Mouse (Mus musculus): ENCODE data around the gene Asic1. TPM values are rescaled to one million over a fixed set of nuclear protein-coding genes. Genes with fewer than 3 reads are reported as not detected.
"Not testable (repeated sequence)": the region's sequence is repeated elsewhere in the genome, so short reads cannot be mapped to it uniquely, and the experiment has no call there.

The Asic1 gene
- polyA plus RNA-seq, 1 experiment from 2014 or later: 1.5 TPM

DNA sequence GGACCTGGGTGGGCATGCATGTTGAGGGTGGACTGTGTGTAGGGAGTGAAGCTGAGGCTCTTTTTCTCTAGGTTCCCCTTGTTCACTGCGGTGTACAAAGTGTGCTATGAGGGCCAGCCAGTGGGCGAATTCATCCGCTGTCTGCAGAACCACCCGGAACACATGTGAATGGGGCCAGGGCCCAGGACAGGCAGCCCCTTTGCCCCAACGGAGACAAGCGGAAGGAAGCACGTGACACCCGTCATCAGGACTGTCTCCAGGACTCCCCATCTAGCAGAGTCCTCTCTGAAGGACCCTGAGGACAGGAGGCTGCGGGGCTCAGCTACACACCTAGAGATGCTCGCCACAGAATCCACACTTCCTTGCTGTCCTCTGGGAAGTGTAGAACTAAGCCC, 52.9 kb downstream of the Asic1 start:
- Histone ChIP-seq H3K36me3 (ENCODE audit: control insufficient read depth, insufficient read depth, low read length) (peaks cover 6% of the 10 kb centered on the region; the same call in 1 of the 2 replicates), H3K4me3 (ENCODE audit: low read depth, low read length) (no peak overlapping the region), H3K4me1 (ENCODE audit: control insufficient read depth, insufficient read depth, low read length) (peaks cover 19% of the 10 kb centered on the region), H3K9me3 (ENCODE audit: control insufficient read depth, low read depth, low read length) (no peaks in the 10 kb centered on the region), H3K27me3 (ENCODE audit: control insufficient read depth, insufficient read depth, low read length) (no peaks in the 10 kb centered on the region), H3K4me2 (replicated peaks; ENCODE audit: low read depth, low read length) (no peak overlapping the region), H3K9ac (replicated peaks; ENCODE audit: low read depth, low read length) (no peak overlapping the region), H3K27ac (ENCODE audit: low read length) (peak overlapping the region; percentile 66; the same call in 1 of the 2 replicates)
- 65% methylated on average over 10 of the region's 10 CpGs for WGBS
- no peak for ATAC-seq (ENCODE audit: insufficient number of reproducible peaks, insufficient read depth, low FRiP score, low read depth)

- Histone ChIP-seq H3K4me2 (replicated peaks; ENCODE audit: low read depth, low read length) (peak overlapping the region; percentile 67; the same call in 1 of the 2 replicates), H3K9me3 (ENCODE audit: control insufficient read depth, low read depth, low read length) (no peaks in the 10 kb centered on the region), H3K4me3 (ENCODE audit: low read depth, low read length) (no peak overlapping the region), H3K27ac (ENCODE audit: low read length) (peak overlapping the region; percentile 66; the same call in 1 of the 2 replicates), H3K36me3 (ENCODE audit: control insufficient read depth, insufficient read depth, low read length) (peaks cover 11% of the 10 kb centered on the region; the same call in 1 of the 2 replicates), H3K9ac (replicated peaks; ENCODE audit: low read depth, low read length) (no peak overlapping the region), H3K27me3 (ENCODE audit: control insufficient read depth, insufficient read depth, low read length) (no peaks in the 10 kb centered on the region), H3K4me1 (ENCODE audit: control insufficient read depth, insufficient read depth, low read length) (peaks cover 19% of the 10 kb centered on the region)
- 26% methylated on average over 11 of the region's 11 CpGs for WGBS
- no peak for ATAC-seq (ENCODE audit: insufficient number of reproducible peaks, insufficient read depth, low FRiP score, low read depth)
These were observed 53.5 kb downstream of the Asic1 start for GRCm38 (mm10) chr15:99723515-99724291.

- Histone ChIP-seq H3K4me1 (ENCODE audit: control insufficient read depth, insufficient read depth, low read length) (peaks cover 19% of the 10 kb centered on the region), H3K9ac (replicated peaks; ENCODE audit: low read depth, low read length) (no peak overlapping the region; the same call in 1 of the 2 replicates), H3K27ac (ENCODE audit: low read length) (peak overlapping the region; percentile 66; the same call in 1 of the 2 replicates), H3K36me3 (ENCODE audit: control insufficient read depth, insufficient read depth, low read length) (peaks cover 16% of the 10 kb centered on the region; the same call in 1 of the 2 replicates), H3K27me3 (ENCODE audit: control insufficient read depth, insufficient read depth, low read length) (no peaks in the 10 kb centered on the region), H3K4me3 (ENCODE audit: low read depth, low read length) (peak overlapping the region; percentile 96), H3K4me2 (replicated peaks; ENCODE audit: low read depth, low read length) (peak overlapping the region; percentile 67), H3K9me3 (ENCODE audit: control insufficient read depth, low read depth, low read length) (no peaks in the 10 kb centered on the region)
- 11% methylated on average over 16 of the region's 16 CpGs for WGBS
- ATAC-seq (ENCODE audit: insufficient number of reproducible peaks, insufficient read depth, low FRiP score, low read depth): peak; percentile 39; the same call in 1 of the 2 replicates
These were observed 54.3 kb downstream of the Asic1 start for GRCm38 (mm10) chr15:99724292-99725021.

DNA sequence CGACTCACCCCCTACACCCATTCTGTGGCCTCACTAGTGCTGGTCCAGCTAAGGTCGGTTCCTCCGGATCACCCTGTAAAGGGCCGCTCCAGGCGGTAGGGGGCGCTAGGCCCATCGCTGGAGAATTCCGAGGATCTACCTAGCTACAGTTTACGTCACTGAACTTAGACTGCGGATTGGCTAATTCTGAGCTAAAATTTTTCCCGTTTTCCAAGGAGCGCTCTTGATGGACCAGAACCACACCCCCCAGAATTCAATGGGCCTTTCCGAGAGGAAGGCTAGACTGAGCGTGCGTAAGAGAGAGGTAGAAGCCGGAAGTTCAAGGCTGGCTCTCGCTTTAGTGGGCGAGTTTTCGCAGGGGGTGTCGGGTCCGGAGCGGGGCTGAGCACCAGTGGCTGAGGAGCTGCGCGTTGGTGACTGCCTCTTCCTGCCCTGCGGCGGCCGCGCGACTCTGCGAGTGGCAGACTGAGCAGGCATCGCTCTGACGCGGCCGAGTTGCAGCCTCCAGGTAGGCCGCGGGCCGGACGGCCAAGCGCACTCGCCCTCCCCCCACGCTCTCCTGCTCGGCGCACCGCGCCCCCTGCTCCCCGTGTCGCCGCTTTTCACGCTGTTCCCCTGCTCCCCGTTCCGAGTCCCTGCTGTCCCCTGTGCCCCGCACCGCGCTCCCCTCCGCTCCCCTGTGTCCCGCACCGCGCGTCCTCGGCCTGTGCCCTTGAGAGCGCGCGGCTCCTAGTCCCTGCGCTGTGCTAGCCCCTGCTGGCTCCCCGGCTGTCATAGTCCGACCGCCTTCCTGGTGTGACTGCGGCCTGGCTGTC, 55.4 kb downstream of the Asic1 start, which contains the start of gene Cox14:
Gene Cox14 (plus strand): TSS at position 278 of the 815 bp plus-strand sequence.
- Histone ChIP-seq H3K36me3 (ENCODE audit: control insufficient read depth, insufficient read depth, low read length) (peaks cover 16% of the 10 kb centered on the region; the same call in 1 of the 2 replicates), H3K27ac (ENCODE audit: low read length) (peak within 1 kb of the TSS; percentile 87), H3K4me3 (ENCODE audit: low read depth, low read length) (peak within 1 kb of the TSS; percentile 96), H3K27me3 (ENCODE audit: control insufficient read depth, insufficient read depth, low read length) (no peaks in the 10 kb centered on the region), H3K4me2 (replicated peaks; ENCODE audit: low read depth, low read length) (peak within 1 kb of the TSS; percentile 83), H3K9me3 (ENCODE audit: control insufficient read depth, low read depth, low read length) (no peaks in the 10 kb centered on the region), H3K9ac (replicated peaks; ENCODE audit: low read depth, low read length) (peak within 1 kb of the TSS; percentile 93), H3K4me1 (ENCODE audit: control insufficient read depth, insufficient read depth, low read length) (peaks cover 19% of the 10 kb centered on the region)
- peak; percentile 95 for ATAC-seq (ENCODE audit: insufficient number of reproducible peaks, insufficient read depth, low FRiP score, low read depth)
- under 1% methylated on average over 55 of the region's 68 CpGs for WGBS

GRCm38 (mm10) chr15:99726549-99726948, 56.4 kb downstream of the Asic1 start:
- Histone ChIP-seq H3K4me2 (replicated peaks; ENCODE audit: low read depth, low read length) (peak overlapping the region; percentile 83), H3K4me3 (ENCODE audit: low read depth, low read length) (peak overlapping the region; percentile 96), H3K4me1 (ENCODE audit: control insufficient read depth, insufficient read depth, low read length) (peaks cover 19% of the 10 kb centered on the region), H3K9ac (replicated peaks; ENCODE audit: low read depth, low read length) (peak overlapping the region; percentile 93; the same call in 1 of the 2 replicates), H3K9me3 (ENCODE audit: control insufficient read depth, low read depth, low read length) (no peaks in the 10 kb centered on the region), H3K36me3 (ENCODE audit: control insufficient read depth, insufficient read depth, low read length) (peaks cover 16% of the 10 kb centered on the region; the same call in 1 of the 2 replicates), H3K27ac (ENCODE audit: low read length) (no peak overlapping the region), H3K27me3 (ENCODE audit: control insufficient read depth, insufficient read depth, low read length) (no peaks in the 10 kb centered on the region)
- ATAC-seq (ENCODE audit: insufficient number of reproducible peaks, insufficient read depth, low FRiP score, low read depth): no peak
- WGBS: 75% methylated on average over 2 of the region's 2 CpGs

DNA sequence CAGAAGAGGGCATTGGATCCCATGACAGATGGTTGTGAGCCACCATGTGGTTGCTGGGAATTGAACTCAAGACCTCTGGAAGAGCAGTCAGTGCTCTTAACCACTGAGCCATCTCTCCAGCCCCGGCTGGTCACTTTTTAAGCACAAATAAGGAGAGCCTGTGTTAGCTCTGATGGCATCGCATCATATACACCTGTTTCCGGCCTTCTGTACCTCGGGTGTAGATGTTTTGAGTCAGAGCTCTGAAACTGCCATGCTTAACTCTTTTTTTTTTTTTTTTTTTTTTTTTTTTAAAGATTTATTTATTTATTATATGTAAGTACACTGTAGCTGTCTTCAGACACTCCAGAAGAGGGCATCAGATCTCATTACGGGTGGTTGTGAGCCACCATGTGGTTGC, 56.9 kb downstream of the Asic1 start:
- not testable (repeated sequence) for H3K4me2 ChIP-seq (replicated peaks; ENCODE audit: low read depth, low read length); ATAC-seq (ENCODE audit: insufficient number of reproducible peaks, insufficient read depth, low FRiP score, low read depth); H3K27ac ChIP-seq (ENCODE audit: low read length); H3K4me3 ChIP-seq (ENCODE audit: low read depth, low read length); H3K27me3 ChIP-seq (ENCODE audit: control insufficient read depth, insufficient read depth, low read length); H3K9ac ChIP-seq (replicated peaks; ENCODE audit: low read depth, low read length); H3K9me3 ChIP-seq (ENCODE audit: control insufficient read depth, low read depth, low read length)
- 90% methylated on average over 4 of the region's 5 CpGs for WGBS
- H3K36me3 ChIP-seq (ENCODE audit: control insufficient read depth, insufficient read depth, low read length): peaks cover 16% of the 10 kb centered on the region; the same call in 1 of the 2 replicates
- H3K4me1 ChIP-seq (ENCODE audit: control insufficient read depth, insufficient read depth, low read length): peaks cover 19% of the 10 kb centered on the region

DNA sequence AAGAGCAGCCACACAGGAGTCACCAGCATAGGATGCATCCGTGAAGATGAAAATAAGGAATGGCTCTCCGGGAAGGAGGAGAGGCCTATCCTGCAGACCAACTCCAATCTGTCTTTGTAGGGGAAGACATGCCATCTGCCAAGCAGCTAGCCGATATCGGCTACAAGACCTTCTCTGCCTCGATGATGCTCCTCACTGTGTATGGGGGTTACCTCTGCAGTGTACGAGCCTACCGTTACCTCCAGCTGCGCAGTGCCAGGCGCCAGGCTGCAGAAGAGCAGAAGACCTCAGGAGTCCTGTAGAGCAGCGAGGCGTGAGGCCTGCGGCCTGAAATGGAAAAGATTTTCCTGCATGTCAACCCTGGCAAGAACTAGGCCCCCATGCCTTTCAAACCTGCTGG, 57.4 kb downstream of the Asic1 start:
- no peak overlapping the region for H3K27ac ChIP-seq (ENCODE audit: low read length)
- WGBS: 94% methylated on average over 12 of the region's 12 CpGs

DNA sequence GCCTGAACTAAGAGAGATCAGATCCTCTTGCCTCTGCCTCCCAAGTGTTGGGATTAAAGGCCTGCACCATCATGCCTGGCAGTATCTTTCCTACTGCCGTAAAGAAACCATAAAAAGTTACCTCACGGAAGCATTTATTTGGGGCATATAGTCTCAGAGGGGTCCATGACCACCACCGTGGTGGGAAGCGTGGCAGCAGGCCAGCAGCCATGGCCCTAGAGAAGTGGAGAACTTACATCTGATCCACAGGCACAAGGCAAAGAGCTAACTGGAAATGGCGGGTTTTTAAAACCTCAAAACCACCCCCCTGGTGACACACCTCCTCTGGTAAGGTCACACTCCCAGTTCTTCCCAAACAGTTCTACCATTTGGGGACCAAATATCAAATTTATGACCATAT, 58.0 kb downstream of the Asic1 start:
- Histone ChIP-seq H3K4me3 (ENCODE audit: low read depth, low read length) (no peak overlapping the region), H3K9me3 (ENCODE audit: control insufficient read depth, low read depth, low read length) (no peaks in the 10 kb centered on the region), H3K4me2 (replicated peaks; ENCODE audit: low read depth, low read length) (no peak overlapping the region), H3K27ac (ENCODE audit: low read length) (no peak overlapping the region), H3K9ac (replicated peaks; ENCODE audit: low read depth, low read length) (no peak overlapping the region), H3K36me3 (ENCODE audit: control insufficient read depth, insufficient read depth, low read length) (peaks cover 16% of the 10 kb centered on the region; the same call in 1 of the 2 replicates), H3K4me1 (ENCODE audit: control insufficient read depth, insufficient read depth, low read length) (peaks cover 19% of the 10 kb centered on the region), H3K27me3 (ENCODE audit: control insufficient read depth, insufficient read depth, low read length) (no peaks in the 10 kb centered on the region)
- ATAC-seq (ENCODE audit: insufficient number of reproducible peaks, insufficient read depth, low FRiP score, low read depth): no peak
- WGBS: 93% methylated on average over 5 of the region's 5 CpGs

More for the DNA sequence above, 57.4 kb downstream of the Asic1 start:
- Histone ChIP-seq H3K36me3 (ENCODE audit: control insufficient read depth, insufficient read depth, low read length) (peaks cover 16% of the 10 kb centered on the region; the same call in 1 of the 2 replicates), H3K27me3 (ENCODE audit: control insufficient read depth, insufficient read depth, low read length) (no peaks in the 10 kb centered on the region), H3K4me2 (replicated peaks; ENCODE audit: low read depth, low read length) (no peak overlapping the region), H3K9me3 (ENCODE audit: control insufficient read depth, low read depth, low read length) (no peaks in the 10 kb centered on the region), H3K9ac (replicated peaks; ENCODE audit: low read depth, low read length) (no peak overlapping the region), H3K4me1 (ENCODE audit: control insufficient read depth, insufficient read depth, low read length) (peaks cover 19% of the 10 kb centered on the region), H3K4me3 (ENCODE audit: low read depth, low read length) (no peak overlapping the region)
- ATAC-seq (ENCODE audit: insufficient number of reproducible peaks, insufficient read depth, low FRiP score, low read depth): no peak

All from stomach, embryonic 14.5 days (tissue).